Mouse (Mus musculus): ENCODE measurements around the gene Bckdhb. TPM values are rescaled to one million over a fixed set of nuclear protein-coding genes. Genes with fewer than 3 reads are reported as not detected.

The Bckdhb gene
- total RNA-seq, 2 experiments from 2014 or later = 44.5 to 46.4 TPM

DNA sequence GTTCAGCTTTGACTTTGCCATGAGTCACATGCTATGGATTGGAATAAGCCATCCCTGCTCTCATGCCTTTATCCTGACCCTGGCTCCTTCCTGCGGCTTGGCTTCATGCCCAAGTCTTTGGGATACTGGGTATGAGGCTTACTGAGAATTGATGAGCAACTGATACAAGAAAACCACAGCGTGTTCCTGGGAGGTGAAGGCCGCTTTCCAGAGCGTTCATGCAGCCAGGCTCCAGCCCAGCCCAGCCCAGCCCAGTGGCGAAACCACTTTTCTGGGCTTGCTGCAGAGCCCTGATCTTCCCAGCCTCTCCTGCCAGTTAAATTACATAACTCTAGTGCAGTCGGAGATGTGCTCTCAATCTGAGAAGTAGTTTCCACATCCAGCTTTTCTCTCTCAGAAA lies 169.2 kb downstream of the Bckdhb start:
- DNase-seq (ENCODE audit: low spot score in 2 of 2) = no peak

DNA sequence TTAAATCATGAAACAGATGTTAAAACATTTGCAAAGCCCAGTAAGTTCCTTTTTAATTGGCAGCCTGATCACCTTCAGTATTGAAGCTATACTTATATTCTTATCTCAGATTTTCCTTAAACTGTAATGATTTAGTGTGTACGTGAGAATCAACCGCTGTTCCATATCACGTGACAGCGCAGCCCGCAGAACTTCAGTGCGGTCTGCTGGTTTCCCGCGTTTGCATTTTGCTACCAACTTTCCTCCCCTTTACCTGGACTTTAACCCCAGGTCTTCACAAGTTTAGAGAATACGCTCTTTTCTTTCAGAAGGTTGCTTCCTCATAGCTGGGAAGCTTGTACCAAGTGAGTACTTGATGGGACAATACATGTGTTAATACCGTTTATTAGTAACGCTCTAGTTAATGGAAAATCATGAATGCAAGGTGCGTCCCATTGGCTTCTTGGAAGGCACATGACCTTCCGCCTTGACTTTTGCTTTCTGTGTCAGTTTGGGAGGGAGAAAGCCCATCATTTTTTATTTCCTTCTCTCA lies 171.6 kb downstream of the Bckdhb start:
- no peak for DNase-seq (ENCODE audit: low spot score in 2 of 2)

DNA sequence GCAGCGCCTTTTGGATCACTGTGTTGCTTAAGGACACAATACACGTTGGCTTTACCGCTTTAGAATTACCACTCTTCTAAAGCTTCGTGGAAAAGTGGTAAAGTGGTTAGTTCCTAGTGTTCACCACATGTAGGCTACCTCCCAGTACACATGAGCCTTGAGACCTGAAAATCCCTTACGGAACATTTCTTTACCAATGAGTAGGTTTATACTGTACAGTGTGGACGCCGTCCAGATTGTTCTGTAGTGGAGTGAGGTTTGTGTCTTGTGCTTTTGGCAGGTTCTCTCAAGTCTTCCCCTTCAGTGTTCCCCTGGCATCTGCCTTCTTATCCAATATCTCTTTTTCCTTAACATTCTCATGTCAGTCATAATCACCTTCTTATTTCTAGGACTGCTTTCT lies 178.4 kb downstream of the Bckdhb start:
- DNase-seq (ENCODE audit: low spot score in 2 of 2) = no peak

DNA sequence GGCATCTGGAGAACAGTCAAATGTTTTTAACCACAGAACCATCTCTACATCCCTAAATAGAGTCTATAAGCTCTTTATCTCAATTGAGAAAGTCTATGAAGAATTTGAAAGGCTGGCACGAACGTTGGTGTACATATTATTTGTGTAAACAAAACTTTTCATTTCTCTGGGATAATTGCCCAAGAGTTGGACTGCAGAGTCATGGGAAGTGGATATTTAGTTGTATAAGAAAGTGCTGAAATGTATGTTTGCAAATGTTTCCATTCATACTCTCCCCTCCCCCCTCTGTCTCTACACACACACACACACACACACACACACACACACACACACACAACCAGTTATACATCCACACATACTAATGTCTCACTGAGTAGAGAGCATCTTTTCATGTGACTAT lies 181.5 kb downstream of the Bckdhb start:
- no peak for DNase-seq (ENCODE audit: low spot score in 2 of 2)

DNA sequence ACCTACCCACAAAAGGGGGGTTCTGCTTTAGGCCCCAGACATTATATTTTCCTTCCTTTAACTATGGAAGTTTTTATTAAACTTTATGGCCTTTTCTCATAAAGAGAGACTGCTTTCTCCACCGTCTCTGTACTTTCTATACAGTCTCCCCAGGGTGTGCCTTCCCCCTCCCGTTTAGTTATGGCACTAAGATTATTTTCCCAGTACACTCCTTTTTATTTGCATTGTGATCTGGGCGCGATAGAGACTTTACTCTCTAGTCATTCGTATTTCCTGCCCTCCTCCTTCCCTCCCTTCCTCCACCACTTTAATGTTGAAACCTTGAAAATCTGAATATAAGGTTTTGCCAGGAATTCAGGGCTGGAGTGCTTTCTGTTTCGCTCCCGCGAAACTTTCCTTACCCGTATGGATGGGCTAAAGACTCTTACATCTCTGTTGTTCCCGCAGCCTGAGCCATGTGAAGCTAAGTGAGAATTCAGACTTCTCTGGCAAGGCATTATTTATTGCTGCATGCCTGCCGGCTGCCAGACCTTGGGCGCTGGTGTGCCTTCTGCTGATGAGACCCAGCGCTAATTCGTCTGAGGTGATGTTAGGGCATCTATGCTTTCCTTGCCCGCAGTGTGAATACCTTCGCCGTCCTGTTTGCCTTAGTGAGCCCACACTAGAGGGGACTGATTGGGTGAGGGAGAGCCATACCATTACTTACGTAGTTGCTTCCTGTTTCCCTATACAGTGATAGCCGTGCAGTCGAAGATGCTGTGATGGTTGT lies 182.3 kb downstream of the Bckdhb start:
- peak in 1 of 2 experiments; percentile 54 for DNase-seq (ENCODE audit: low spot score in 2 of 2)

DNA sequence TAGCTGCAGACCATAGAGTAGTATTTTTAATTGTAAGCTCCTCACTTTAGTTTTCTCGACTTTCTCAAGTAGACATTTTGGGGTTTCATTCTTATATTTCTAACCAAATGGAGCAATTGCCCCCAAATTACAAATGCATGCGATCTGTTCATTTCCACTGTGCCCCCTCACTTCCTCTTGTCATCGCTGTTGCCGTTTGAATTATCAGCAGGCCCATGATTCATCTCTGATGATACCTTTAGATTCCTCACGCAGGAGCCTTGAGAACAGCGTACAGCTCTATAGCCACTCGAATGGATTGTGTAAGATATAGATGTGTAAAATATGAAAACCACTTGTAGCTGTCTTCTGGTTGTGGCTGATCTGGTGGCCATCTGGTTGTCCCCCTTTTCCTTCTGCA lies 183.6 kb downstream of the Bckdhb start:
- no peak for DNase-seq (ENCODE audit: low spot score in 2 of 2)

DNA sequence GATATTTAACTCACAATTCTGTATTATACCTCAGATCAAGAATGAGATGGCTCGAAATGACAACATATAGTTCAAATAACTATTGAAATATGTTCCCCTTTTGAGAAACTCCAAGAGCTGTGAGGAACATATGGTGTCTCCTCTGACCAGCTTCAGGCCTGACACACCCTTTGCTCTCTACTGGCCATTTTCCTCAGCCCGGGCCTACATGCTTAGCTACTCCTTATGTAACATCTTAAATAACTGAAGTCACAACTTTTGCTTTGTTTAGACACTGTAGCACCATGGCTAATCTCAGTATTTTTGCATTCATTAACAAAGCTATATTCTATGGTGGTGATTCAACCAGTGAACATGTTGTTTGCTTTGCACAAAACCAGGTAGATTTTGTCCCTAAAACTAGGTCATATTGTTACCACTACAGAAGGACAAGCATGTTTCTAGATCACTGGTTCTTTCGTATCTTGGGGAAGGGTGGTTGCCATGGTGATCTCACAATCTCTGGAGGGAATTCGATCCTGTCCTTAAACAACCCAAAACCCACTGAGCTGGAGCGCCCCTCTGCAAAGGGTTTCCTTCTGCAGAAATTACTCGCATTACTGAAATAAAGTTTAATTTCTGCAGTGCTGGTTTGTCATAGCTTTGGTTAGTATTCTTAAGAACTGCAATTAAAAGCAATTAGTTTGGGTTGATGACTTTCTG lies 185.0 kb downstream of the Bckdhb start:
- DNase-seq (ENCODE audit: low spot score in 2 of 2) = peak; percentile 21 to 56

DNA sequence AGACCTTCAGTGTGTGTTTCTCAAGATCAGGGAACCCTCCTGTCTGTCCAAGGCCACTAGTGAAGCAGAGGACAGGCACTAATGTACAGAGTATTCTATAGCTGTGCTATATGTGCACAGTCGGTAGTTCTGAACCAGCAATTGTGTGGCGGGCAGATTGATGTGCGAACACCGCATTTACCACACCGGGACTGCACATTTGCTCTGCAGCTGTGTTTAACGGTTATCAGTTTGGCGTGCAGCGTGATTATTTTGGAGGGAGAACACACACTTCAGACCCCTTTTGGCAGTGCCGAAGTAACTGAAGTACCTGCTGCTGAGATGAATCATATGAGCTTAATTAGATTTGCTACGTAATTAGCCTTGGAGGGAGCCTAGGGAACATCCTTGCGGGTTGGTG lies 185.7 kb downstream of the Bckdhb start:
- DNase-seq (ENCODE audit: low spot score in 2 of 2) = peak in 1 of 2 experiments; percentile 35

DNA sequence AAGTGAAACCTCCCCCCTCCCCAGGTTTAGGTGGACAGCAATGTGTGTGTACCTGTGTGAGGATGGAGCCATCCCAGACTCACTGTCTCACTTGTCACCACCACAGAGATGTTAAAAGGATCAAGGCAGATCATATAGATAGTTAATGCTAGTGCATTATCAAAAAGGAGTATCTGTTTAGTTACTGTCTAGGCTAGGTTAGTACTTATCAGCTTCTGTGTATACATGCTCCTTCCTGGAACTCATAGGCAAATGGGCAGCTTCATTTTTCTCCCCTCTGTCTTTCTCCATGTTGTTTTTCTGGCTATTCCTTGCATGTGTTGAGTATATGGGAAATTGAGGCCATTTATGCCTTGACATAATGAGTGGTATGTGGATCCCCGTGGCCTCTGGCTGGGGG lies 187.4 kb downstream of the Bckdhb start:
- no peak for DNase-seq (ENCODE audit: low spot score in 2 of 2)

DNA sequence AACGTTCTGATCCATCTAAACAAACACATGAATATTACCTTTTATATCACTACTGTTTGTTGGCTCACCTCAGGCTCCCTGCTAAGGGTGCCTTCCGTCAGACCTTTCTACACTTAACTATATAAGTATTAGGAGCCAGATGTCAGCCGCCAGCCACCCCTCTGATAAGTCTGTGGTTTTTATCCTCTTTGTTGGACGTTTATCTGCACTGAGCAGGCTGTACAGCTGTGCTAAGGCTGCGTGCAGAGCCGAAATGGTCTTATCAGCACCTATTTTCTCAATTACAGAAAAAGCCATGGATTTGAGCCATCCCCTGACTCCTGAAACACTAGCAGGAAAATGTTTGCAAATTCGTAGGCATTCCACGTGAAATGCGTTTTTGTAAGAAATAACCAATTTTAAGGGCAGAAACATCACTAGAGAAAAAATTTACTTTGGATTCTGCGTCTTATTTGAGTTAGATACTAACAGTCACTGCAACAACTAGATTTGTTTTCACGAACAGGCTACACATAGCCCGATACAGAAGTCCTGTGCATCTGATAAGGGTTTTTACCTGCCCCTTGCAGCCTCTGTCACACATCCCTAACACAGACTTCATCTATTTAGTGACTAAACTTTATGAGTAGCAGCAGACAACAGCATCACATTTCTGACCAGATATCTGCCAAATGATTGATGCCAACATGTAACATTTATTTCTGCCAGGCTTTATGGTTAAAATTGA lies 188.1 kb downstream of the Bckdhb start:
- DNase-seq (ENCODE audit: low spot score in 2 of 2) = no peak

DNA sequence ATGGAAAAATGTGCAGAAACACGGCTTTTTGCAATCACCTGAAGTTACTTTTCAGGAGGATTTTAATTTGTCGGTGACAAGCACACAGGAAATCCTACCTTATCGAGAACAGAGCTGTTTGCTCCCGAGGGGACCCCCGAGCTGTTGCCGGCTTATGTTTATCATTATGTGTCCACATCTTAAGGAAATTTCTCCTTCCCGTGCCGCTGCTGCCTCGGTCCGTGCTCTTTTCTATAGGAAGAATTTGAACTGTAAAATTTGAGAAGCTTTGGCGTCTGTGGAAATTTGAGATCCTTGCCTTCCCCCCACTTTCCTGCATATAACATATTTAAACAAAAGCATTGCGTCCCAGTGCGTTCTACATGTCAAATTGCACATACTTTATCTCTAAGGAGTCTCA lies 189.3 kb downstream of the Bckdhb start:
- no peak for DNase-seq (ENCODE audit: low spot score in 2 of 2)

DNA sequence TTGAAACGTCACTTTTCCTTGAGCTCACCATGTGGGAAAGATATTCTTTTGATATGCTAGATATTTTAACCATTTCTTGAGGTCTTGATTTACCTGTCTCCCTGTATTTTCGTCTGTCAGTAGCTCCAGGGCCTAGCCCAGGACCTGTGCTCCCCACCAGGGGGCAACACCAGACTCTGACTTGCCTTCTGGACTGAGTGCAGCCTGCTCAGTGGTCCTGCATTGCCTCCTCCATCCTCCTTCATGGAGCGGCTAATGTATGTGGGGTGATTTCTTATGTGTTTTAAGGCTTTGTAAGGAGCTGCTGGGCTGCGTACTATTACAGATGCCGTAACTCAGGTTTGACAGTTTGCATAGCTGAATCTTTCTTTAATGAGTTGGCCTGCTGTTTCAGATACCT lies 192.4 kb downstream of the Bckdhb start:
- no peak for DNase-seq (ENCODE audit: low spot score in 2 of 2)

DNA sequence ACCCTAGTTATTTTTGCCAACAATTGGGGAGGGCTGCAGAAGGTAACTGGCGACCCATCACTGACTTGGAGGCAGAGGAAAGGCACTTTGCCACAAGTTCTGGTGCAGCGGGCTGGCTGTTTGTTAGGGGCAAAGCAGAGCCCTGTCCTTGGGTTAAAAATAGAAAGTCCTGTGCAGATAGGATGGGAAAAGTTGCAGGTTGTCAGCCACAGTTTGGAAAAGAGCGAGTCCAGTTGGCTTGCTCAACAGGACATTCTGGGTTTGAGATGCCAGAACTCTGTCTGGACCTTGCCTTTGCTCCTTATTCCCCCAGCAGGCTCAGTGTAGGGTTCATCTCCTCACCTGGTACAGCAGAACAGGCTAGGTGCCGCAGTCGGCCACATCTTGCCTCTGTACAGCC lies 200.1 kb downstream of the Bckdhb start:
- no peak for DNase-seq (ENCODE audit: low spot score in 2 of 2)

DNA sequence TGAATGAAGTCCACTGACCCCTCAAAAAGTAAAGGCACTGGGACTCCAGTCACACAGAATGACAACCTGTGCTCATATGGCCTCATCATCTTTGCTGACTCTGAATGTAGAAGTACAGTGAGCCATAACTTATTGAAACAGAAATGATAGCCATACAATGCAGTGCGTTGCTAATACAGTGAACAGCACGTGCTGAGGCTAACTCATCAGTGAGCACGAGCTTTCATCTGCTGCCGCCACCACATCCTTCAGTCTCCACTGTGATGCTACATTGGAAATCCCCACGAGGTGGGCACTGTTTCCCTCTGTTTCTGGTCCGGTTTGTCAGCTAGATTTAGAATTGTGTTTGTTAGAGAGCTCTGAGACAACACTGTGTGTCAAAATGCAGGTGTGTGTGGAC lies 205.4 kb downstream of the Bckdhb start:
- no peak for DNase-seq (ENCODE audit: low spot score in 2 of 2)

DNA sequence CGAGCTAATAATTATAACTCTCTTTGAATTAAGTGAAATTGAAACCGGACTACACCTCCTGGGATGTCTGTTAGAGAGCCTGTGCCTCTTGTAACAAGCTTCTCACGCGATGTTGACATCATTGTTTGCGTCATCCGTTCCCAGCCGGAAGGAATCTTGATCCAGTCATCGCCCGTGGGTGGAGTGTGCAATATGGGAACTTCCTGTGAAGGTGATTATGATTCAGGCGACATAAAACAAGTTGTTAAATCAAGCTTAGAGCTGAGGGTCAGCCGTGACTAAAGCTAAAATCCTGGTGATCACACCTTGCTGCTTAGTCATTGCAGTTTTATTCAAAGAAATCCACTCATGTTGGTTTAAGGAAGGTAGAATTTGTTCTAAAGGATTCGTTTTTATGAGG lies 210.1 kb downstream of the Bckdhb start:
- no peak for DNase-seq (ENCODE audit: low spot score in 2 of 2)

DNA sequence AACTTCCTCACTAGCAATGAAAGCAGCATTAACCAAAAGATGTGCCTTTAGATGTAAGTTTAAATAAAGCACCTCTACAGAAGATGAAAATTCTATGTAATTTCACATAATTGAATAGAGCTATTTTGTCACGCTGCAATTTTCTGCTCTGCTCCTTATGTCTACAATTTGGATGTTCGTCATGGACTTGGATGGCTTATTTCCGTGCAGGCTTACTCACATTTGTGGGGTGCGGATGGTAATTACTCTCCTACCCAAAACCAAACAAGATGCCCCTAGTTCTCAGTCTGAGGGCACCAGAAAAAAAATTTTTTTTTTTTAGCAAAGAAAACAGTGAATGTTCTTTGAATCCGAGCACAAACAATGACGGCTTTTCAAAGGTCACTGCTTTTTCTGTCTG lies 212.2 kb downstream of the Bckdhb start:
- no peak for DNase-seq (ENCODE audit: low spot score in 2 of 2)

DNA sequence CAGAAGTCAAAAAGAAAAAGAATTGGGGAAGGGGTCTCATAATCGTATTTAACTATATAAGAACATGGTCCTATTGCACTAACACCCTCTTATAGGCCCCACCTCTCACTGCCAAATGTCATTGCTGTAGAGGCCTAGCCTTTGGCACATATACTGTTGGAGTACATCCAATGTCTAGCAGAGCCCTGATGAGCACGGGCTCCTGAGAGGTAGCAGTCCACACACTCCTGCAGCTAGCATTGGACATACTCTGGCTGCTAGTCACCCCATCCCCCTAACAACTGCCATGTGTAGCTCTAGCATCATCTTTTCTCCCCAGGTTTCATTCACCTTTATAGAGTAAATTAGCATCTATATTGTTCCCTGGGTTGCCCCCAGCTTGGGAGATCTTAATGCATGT lies 223.2 kb downstream of the Bckdhb start:
- DNase-seq (ENCODE audit: low spot score in 2 of 2) = no peak

Other genes starting within 250 kb of the Bckdhb start
- 10 to 100 TPM; 61.5 to 65.1 TPM for gene Elovl4, start 118.9 kb upstream of the Bckdhb start, total RNA-seq (2021)
- 1 to 10 TPM in 1 of 2 experiments, under 1 TPM in 1; 0.52 to 1.1 TPM for gene Ttk, start 90.5 kb upstream of the Bckdhb start, total RNA-seq (2021)

Measured in layer of hippocampus, adult 18-20 months (tissue).